Mouse (Mus musculus) kidney, postnatal 14 days (tissue): Measurements from ENCODE around the gene Sbk1.
A peak's percentile ranks its signal among the peaks of the same experiment; 100 is the strongest.
"Not testable (repeated sequence)": the region's sequence is repeated elsewhere in the genome, so short reads cannot be mapped to it uniquely, and the experiment has no call there.

Source experiments
- DNase-seq: peaks from one replicate; pipeline ENCODE4 v3.0.0; 2022; ENCODE audit warnings: mixed read lengths

The Sbk1 gene

DNA sequence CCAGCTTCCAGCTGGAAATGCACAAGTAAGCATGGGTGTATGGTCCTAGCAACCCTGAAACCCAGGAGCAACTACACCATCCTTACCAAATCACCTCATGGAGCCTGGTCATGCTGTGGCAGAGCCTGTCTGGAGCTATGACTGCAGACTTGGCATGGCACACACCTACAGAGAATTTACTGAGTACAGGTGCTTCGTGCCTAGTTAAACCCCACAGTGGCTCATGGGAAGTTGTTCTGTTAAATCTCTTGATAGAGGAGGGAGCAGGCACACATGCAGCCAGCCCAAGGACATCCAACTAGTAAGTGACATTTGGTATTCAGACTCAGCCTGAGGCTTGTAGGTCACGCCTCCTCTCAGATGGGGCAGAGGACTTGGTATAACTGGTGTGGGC lies 15.7 kb downstream of the Sbk1 start:
- DNase-seq = no peak

DNA sequence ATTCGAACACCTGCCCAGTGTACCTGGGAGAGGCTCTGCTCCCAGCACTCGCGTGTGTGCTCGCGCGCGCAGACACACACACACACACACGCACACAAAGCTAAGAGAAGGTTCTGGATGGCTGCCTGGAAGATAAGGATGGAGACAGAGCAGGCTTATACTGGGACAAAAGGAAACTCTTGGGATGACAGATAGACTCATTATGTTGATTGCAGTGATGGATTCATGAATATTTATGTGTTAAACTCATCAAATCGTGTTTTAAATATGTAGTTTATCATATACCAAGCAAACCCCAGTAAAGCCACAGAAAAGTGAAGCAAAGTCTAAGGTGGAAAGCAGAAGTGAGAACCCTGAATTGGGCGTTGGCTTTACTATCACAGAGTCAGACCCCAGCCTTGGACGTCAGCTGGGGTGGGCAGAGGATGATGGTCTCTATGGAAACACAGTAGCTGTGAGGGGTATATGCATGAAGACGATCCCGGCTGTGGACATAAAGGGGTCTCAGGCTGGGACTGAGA lies 16.2 kb downstream of the Sbk1 start:
- DNase-seq = no peak

DNA sequence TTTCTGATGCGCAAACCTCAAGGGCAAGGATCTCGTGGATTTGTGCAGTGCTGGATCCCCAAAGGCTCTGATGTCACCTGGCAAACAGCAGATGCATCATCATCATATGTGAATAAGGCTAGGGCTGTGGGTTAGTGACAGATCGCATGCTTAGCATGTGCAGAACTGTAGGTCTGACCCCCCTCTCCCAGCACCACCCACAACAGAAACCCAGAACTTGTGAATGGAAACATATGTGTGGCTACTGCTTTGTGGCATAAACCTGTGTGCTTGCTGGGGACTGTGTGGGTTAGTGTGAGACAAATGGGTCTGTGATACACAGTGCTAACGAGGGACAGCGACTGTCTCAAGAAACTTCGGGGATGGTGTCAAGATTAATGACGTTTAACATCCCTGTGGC lies 17.0 kb downstream of the Sbk1 start:
- no peak for DNase-seq

DNA sequence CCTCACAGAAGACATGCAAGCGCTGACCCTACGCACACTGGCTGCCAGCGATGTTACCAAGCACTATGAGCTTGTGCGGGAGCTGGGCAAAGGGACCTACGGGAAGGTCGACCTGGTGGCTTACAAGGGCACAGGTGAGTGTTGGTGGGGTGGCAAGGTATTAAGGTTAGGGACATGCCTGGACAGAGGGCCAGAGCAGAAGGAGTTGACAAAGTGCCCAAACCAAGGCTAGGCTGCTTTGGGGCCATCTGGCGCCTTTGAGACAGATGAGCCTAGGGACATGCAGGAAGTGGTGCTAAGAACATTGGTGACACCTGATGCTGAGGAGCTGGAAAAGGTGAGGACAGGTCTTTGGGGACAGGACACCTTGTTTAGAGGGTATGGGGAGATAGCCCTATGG lies 17.5 kb downstream of the Sbk1 start:
- no peak for DNase-seq

DNA sequence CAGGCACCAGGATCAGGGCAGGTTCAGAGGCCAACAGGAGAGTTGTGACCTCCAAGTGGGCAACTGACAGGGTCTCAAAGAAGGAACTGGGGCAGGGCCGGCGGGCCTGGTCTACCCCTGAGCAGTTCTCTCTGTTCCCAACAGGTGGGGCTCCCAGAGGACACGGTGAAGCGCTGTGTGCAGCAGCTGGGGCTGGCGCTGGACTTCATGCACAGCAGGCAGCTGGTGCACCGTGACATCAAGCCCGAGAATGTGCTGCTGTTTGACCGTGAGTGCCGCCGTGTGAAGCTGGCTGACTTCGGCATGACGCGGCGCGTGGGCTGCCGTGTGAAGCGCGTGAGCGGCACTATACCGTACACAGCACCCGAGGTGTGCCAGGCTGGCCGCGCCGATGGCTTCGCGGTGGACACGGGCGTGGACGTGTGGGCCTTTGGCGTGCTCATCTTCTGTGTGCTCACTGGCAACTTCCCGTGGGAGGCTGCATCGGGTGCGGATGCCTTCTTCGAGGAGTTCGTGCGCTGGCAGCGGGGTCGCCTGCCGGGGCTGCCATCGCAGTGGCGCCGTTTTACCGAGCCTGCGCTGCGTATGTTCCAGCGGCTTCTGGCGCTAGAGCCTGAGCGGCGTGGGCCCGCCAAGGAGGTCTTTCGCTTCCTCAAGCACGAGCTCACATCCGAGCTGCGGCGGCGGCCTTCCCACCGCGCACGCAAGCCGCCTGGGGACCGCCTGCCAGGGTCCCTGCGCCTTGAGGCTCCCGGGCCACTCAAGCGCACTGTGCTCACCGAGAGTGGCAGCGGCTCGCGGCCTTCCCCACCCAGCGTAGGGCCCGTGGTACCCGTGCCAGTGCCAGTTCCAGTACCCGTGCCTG lies 19.5 kb downstream of the Sbk1 start:
- DNase-seq = no peak

DNA sequence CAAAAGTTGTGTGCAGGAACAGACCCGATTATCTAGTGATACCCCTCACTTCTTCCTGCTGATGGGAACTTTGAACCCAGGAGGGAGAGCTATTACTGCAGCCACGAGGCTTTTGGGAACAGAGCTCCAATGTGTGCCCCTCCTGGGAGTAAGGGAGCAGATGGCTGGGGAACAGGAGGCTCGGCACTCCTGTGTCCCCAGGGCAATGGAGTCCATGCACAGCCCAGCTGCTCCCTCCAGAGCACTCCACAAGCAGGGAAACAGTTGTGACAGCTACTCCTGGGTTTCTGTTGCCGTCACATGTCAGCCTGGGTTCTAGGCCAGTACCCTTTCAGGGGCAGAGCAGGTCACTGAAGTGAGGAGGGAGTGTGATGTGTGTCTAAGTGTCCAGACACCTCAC lies 20.7 kb downstream of the Sbk1 start:
- DNase-seq = no peak

DNA sequence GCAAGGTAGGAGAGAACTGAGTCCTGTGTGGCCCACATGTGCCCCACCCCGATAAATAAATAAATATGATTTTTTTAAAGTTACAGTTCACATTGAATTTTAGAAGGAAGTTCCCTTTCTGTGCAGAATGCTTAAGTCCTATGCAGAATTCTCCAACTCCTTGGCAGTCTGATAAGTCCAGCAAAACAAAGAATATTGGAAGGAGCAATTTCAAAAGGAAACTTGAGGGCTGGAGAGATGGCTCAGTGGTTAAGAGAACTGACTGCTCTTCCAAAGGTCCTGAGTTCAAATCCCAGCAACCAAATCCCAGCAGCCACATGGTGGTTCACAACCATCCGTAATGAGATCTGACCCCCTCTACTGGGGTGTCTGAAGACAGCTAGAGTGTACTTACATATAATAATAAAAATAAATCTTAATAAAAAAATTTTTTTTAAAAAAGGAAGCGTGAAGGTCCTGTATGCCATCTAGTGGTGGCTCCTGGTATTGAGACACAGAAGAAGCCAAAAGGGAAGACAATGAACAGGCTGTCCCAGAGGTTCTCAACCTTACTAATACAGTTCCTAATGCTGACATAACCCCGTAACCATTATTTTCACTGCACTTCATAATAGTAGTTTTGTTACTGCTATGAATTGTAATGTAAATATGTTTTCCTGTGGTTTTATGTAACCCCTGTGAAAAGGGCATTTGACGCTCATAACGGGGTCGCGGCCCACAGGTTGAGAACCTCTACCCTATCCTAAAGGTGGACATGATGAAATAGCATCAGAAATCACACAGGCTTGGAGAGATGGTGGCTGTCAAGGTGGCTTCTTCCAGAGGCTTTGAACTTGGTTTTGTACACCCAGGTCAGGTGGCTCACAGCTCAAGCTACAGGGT lies 25.4 kb downstream of the Sbk1 start:
- peak; percentile 52 for DNase-seq

DNA sequence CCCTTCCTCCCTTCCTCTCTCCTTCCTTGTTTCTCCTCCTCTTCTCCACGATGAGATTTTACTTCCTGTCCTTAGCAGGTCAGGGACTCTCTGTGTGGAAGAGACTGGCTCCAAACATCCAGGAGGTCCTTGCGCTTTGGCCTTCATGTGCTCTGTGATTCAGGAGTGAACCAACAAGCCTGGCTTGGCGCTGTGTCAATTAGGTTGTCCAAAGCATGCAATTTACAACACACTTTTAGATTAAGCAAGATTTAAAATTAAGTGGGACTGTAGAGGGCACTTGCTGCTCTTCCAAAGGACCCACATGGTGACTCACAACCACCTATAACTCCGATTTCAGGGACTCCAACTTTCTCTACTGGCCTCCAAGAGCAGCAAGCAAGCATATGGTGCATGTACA lies 26.4 kb downstream of the Sbk1 start:
- DNase-seq = no peak

DNA sequence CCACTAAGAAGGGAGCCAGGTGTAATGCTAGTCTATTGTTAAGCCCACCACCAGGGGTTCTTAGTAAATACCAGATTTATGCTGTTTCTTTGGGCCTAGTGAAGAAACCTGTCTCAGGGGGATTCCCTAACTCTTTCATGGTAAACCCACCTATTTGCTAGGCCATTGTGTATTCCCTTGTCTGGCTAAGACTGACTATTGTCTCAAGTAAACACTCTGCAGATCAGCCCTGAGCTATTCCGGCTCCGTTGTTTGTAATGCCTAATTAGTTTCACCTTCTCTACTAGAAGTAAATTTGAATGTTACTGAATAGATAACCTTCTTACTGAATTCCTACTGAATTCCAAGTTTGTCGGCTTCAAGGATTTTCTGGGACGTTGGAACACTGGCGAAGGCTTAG lies 29.4 kb downstream of the Sbk1 start:
- DNase-seq = not testable (repeated sequence)

DNA sequence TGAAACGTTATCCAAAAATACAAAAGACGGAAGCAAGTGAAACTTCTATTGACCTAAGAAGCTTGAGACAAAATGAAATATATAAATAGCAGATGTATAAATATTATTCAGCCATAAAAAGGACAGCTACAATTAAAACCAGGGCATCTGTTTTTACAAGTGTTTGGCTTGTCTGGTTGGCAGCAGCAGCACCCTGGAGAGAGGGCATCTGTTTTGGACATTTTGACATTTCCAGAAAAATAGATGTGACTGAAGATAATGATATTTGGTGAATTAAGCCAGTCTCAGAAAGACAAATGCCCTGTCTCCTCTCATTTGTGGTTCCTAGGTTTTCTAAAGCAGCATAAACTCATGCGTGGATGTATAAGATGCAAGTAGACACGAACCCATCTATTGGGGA lies 39.4 kb downstream of the Sbk1 start:
- DNase-seq = no peak

DNA sequence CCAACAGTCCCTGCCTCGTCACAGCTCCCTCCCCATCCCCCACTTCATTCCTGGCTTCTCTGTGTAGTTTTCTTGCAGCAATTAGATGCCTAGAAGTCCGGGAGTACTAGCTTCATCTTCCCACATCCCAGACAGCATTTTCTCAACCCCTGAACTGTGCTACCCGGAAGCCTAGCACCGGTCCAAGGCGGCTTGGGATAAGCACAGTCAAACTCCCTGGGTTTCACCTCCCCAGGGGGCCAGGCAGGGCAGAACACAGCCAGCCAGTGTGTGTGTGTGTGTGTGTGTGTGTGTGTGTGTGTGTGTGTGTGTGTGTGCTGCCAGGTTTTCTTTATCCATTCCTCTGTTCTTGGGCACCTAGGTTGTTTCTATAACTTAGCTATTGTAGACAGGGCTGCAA lies 40.9 kb downstream of the Sbk1 start:
- DNase-seq = no peak

DNA sequence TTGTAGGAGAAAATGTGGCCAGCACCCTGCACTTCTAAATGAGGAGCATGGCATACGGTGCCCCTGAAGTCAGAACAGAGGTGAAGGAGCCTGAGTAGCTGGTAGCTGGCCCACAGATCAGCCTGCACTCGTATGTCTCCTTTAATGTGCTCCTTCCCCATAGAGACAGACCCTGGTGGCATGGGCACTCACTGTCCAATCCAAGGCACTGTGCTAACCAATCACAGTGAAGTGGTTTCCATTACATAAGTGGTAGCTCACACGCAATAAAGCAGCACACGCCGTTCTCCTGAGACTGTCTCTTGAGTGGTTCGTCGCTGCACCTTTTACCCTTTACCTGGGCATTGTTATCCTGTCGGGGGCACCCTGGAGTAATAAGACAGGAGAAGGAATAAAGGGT lies 41.9 kb downstream of the Sbk1 start:
- no peak for DNase-seq

DNA sequence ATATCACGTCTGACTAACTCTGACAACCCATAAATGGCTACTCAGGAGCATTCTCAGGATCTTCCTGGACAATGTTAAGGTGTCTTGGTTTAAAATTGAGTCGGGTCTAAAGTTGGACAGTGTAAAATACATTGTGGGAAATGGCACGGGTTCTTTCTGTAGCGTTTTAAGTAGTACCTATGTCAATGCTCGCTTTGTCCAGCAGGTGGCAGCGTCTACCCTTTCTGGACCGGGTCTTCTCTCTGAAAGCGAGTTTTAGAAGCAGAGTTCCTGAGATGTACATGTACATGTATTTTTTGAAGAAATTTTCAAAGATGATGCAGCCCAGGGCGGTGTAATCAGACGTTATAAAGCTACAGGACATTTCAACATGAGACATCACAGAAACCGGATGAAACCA lies 51.3 kb downstream of the Sbk1 start:
- DNase-seq = peak; percentile 82

DNA sequence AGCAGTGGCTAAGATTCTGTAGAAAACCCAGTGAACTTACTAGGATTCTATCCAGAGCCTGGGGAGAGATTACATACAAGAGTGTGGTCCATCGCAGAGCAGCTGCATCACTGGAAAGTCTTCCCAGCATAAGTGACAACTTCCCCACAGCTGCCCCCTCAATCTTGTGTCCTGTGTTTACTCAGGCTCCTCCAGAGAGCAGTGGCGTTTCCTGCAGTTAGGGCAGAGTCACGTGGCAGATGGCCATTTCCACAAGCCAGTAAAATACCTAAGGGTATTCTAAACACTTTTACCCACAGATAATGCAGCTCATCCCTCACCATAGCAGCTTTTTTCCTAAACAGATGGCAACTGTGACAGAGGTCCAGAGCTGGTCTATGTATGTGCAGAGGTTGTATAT lies 52.4 kb downstream of the Sbk1 start:
- no peak for DNase-seq

DNA sequence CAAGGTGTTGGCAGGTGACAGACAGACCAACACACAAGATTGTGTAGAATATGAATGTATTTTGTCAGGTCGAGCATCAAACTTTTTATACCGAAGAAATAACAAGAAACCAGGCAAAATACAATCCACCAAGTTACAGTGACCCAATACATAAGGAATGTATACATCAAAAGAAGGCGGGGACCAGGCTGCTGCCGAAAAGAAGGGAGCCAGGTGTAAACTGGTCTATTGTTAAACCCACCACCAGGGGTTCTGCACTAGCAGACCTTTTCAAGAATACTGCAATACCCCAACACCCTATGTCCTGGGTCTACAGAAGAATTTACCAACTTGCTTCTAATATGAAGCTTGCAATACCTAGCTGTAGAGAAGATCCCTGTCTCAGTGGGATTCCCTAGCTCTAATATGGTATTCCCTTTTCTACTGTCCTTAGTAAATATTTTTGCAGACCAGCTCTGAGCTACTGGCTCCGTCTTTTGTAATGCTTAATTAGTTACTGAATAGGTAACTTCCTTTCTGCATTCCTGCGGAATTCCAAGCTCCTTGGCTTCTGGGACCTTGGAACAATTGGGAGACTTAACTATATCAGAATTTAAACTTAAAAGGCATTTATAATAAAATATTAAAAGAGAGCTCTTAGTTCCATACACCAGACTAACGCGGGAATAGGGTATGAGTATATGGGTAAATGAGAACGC lies 53.3 kb downstream of the Sbk1 start:
- not testable (repeated sequence) for DNase-seq

DNA sequence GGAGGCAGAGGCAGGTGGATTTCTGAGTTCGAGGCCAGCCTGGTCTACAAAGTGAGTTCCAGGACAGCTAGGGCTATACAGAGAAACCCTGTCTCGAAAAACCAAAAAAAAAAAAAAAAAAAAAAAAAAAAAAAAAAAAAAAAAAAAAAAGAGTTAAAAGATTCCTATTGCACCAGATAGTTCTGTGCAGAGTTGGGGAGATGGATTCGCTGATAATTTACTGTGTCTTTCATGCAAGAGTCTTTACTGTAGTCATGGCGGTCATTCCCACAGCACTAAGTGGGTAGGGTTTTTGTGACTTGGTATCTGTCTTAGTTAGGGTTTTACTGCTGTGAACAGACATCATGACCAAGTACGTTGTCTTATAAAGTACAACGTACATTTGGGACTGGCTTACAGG lies 56.4 kb downstream of the Sbk1 start:
- not testable (repeated sequence) for DNase-seq

DNA sequence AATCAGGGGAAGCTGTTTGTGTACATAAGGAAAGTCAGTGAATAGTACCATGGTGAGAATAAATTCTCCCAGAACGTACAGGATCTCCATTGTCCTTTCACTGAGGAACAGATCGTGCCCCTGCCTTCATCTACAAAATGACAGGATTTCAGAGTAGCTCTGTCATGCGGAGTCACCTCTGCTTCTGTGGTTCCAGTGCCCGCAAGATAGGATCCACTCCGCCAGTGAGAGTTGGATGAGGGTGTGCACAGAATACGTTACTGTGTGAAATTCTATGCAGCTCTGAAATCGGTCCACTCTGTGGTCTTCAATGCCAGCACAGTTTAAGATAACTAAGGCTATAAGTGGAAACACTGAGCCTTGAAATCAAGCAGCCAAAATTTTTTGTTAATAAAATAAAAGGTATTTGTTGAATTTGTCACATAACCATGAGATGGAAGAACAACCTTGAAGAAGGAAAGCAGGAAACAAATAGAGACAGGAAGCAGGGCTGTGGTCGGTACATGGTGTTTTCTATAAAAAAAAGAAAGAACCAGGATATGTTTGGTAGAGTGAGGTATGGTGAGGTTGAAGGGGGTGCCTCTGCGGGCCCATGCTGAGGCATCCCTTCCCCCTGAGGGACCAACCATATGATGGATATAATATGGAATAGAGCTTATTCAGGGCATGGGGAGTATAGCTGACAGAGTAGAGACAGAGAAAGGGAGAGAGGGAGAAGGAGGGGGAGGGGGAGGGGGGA lies 57.7 kb downstream of the Sbk1 start:
- DNase-seq = no peak

DNA sequence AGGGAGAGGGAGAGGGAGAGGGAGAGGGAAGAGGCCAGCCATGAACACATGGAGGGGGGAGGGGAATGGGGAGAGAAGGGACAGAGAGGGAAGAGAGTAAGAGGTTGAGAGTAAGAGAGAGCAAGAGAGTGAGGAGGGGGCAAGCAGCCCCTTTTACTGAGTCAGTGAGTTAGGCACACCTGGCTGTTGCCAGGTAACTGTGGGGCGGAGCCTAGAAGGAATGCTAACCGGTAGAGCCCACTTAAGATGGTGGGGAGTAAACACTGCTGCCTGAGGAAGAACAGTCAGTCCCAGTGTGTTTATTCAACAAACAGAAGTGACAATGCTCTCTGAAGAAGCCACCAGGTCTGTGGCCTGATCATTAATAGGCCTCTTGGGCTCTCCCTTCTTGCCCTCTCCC lies 58.3 kb downstream of the Sbk1 start:
- DNase-seq = no peak

DNA sequence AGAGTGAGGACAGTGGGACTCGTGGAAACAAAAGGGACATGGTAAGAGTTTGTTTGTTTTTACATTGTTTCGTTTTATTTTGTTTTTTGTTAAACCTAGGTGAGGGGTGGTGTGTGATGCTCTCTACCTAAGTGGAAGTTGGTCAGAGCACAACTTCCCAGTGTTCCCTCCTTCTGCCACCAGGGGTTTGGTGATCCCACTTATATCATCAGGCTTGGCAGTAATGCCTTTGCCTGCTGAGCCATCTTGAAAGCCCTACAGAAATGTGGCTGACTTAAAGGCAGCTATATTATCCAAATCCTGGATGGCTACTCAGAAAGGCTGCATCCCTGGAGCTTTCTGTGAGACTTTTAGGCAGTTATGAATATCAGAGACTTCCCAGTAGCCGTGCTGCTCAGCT lies 60.3 kb downstream of the Sbk1 start:
- no peak for DNase-seq

DNA sequence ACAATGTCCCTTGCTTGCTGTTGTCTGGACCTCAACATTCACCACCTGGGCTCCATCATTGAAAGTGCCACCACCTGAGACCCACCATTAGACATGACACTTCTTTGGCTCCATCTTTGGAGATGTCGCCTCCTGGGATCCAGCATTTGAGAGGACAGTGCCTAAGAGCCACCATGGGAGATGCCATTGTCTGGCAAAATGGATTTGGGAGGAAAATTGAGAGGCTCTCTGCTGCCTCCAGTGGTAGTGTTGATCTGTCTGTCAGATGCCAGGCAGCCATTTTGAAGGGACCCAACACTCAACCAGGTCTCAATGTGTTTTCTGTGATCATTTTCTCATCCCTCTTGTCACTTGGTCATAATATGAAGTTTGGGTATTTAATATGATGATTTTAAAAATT lies 63.1 kb downstream of the Sbk1 start:
- DNase-seq = no peak

DNA sequence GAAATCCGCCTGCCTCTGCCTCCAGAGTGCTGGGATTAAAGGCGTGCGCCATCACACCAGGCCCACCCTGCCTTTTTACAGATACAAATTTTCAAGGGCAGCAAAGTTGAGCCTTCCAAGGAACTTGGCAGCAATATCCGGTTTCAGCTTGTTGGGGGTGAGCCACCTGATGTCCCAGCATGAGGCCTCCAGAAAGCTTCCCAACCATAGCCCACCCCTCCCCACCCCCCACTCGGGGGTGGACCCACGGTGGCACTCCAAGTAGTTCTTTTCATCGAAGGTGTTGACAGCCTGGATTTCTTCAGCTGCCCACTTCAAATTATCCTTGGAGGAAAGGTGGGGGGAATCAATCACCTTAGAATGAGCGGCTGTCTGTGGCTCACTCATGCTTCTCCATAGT lies 66.5 kb downstream of the Sbk1 start:
- DNase-seq = no peak

DNA sequence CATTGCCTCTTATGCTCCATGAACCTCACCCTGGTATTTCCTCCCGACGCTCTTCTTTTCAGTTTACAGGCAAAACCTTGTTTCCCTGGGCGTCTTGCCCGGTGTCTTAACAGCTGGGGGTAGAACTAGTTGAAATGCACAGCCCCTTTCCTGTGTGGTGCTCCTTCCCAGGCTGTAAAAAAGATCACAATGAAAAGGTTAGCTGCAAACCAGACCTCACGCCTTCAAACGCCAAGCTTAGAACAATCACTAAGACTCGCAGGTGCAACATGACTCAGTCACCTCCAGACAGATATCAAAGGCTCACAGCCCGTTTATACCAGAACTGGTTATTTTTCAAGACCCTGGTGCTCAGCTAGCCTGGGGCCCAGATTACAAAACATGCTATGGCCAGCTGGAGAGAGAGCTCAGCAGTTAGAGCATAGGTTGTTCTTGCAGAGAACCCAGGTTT lies 67.1 kb downstream of the Sbk1 start:
- peak; percentile 17 for DNase-seq
